Mouse (Mus musculus) liver, postnatal 0 days (tissue): ENCODE data around the gene Gjd3.

Source experiments
- CTCF ChIP-seq: sonication (generic); IDR thresholded peaks from 2 replicates; pipeline ENCODE4 v1.5.1; 2016; ENCODE audit warnings: antibody characterized with exemption, low read depth
- EP300 ChIP-seq: IDR thresholded peaks from 2 replicates; pipeline ENCODE4 v1.6.1; 2016; ENCODE audit warnings: antibody characterized with exemption, low read depth, mild to moderate bottlenecking

- TF ChIP-seq CTCF (no peak), EP300 (no peak)
These were observed 39.7 kb downstream of the Gjd3 start for GRCm38 (mm10) chr11:98942923-98943641.
